Comparison of ENCODE assay signal across 10 mouse cellular contexts in genomic region chr9:64240681-64241080, GRCm38 (mm10). TPM values are rescaled to one million over a fixed set of nuclear protein-coding genes. Genes with fewer than 3 reads are reported as not detected.
DNase-seq lines count a peak whose midpoint lies in the region; ATAC-seq lines count a peak whose summit lies in the region.
"Had no signal": no experiment of that assay in that cellular context is flagged by ENCODE, and none has a peak within 500 bp of the region (broad histone marks: within the 10 kb centered on the region; RNA-seq: fewer than 3 reads in every experiment).

No protein-coding gene starts in this region.

- intact Hi-C loops in left cerebral cortex, postnatal 25 days (cut with DNase I): no loop called here

- no peak for ATAC-seq in hindbrain, embryonic 11.5 days (ENCODE audit: low FRiP score)
- no peak for ATAC-seq in hindbrain, embryonic 13.5 days (ENCODE audit: low FRiP score)
- no peak for ATAC-seq in heart, embryonic 15.5 days (replicated peaks; ENCODE audit: insufficient number of reproducible peaks, insufficient read depth, low FRiP score, low read depth)

- H3K4me2 ChIP-seq in hindbrain, embryonic 11.5 days (replicated peaks; ENCODE audit: low read depth, low read length): no peak overlapping the region
- no peak overlapping the region for H3K4me2 ChIP-seq in hindbrain, embryonic 13.5 days
- peak overlapping the region; percentile 40; the same call in 1 of the 2 replicates for H3K4me2 ChIP-seq in heart, embryonic 15.5 days
- H3K4me2 ChIP-seq: neural tube, embryonic 13.5 days had no signal

- H3K27me3 ChIP-seq in hindbrain, embryonic 11.5 days (ENCODE audit: control insufficient read depth, insufficient read depth, low read length): no peaks in the 10 kb centered on the region
- H3K27me3 ChIP-seq in hindbrain, embryonic 13.5 days: no peaks in the 10 kb centered on the region
- no peaks in the 10 kb centered on the region for H3K27me3 ChIP-seq in heart, embryonic 15.5 days
- H3K27me3 ChIP-seq: neural tube, embryonic 13.5 days had no signal

- no peaks in the 10 kb centered on the region for H3K4me1 ChIP-seq in hindbrain, embryonic 11.5 days (replicated peaks; ENCODE audit: control insufficient read depth, insufficient read depth, low read length)
- H3K4me1 ChIP-seq in hindbrain, embryonic 13.5 days (replicated peaks): peaks cover 10% of the 10 kb centered on the region
- H3K4me1 ChIP-seq in heart, embryonic 15.5 days (replicated peaks): peaks cover 8% of the 10 kb centered on the region

- no peak overlapping the region for H3K4me3 ChIP-seq in hindbrain, embryonic 11.5 days (ENCODE audit: low read depth, low read length)
- H3K4me3 ChIP-seq in hindbrain, embryonic 13.5 days: no peak overlapping the region
- H3K4me3 ChIP-seq in heart, embryonic 15.5 days: no peak overlapping the region
- H3K4me3 ChIP-seq: neural tube, embryonic 13.5 days had no signal

- H3K27ac ChIP-seq in hindbrain, embryonic 11.5 days (ENCODE audit: low read depth, low read length): peak overlapping the region; percentile 39; the same call in 1 of the 2 replicates
- H3K27ac ChIP-seq in hindbrain, embryonic 13.5 days: no peak overlapping the region
- H3K27ac ChIP-seq in heart, embryonic 15.5 days: peak overlapping the region; percentile 10; the same call in 1 of the 2 replicates
- H3K27ac ChIP-seq: neural tube, embryonic 13.5 days had no signal

- 53% methylated on average over 8 of the region's 8 CpGs for WGBS in hindbrain, embryonic 11.5 days
- WGBS in hindbrain, embryonic 13.5 days: 48% methylated on average over 8 of the region's 8 CpGs
- WGBS in heart, embryonic 15.5 days: 21% methylated on average over 8 of the region's 8 CpGs

- no peaks in the 10 kb centered on the region for H3K9me3 ChIP-seq in hindbrain, embryonic 11.5 days (ENCODE audit: control insufficient read depth, low read length)
- H3K9me3 ChIP-seq in hindbrain, embryonic 13.5 days: no peaks in the 10 kb centered on the region
- H3K9me3 ChIP-seq in heart, embryonic 15.5 days (replicated peaks): no peaks in the 10 kb centered on the region
- H3K9me3 ChIP-seq: neural tube, embryonic 13.5 days had no signal

- no peaks in the 10 kb centered on the region for H3K36me3 ChIP-seq in hindbrain, embryonic 11.5 days (ENCODE audit: control insufficient read depth, insufficient read depth, low read length)
- no peaks in the 10 kb centered on the region for H3K36me3 ChIP-seq in hindbrain, embryonic 13.5 days
- H3K36me3 ChIP-seq in heart, embryonic 15.5 days: no peaks in the 10 kb centered on the region
- H3K36me3 ChIP-seq: neural tube, embryonic 13.5 days had no signal

- H3K9ac ChIP-seq in hindbrain, embryonic 11.5 days (ENCODE audit: low read depth, low read length): no peak overlapping the region
- no peak overlapping the region for H3K9ac ChIP-seq in hindbrain, embryonic 13.5 days
- H3K9ac ChIP-seq in heart, embryonic 15.5 days: 0 out of 2 replicates have a peak overlapping the region, but pooled peaks have one; percentile 0
- H3K9ac ChIP-seq: neural tube, embryonic 13.5 days had no signal

- peak; percentile 52 for DNase-seq in hindbrain, embryonic 11.5 days (ENCODE audit: low spot score)
- DNase-seq in embryo, embryonic 10.5 days (ENCODE audit: low spot score): peak; percentile 78
- peak; percentile 30 for DNase-seq in lung, postnatal 14 days
- DNase-seq in left cerebral cortex, postnatal 25 days (ENCODE audit: low spot score in 2 of 2): no peak
- no peak for DNase-seq in thymus, postnatal 36 days
- DNase-seq in cerebellum, postnatal 25 days: no peak
- DNase-seq: thymus, adult 18-20 months had no signal

RNA-seq across cellular contexts. Expression of gene Uchl4, which starts 5.7 kb away (rescaled TPM):
- polyA plus RNA-seq in hindbrain, embryonic 11.5 days (2014; fragmentation: Nextera tagmentation; extraction: Ambion mirVana): 4.0 and 5.2 TPM in 2 replicates
- 2.9 and 3.1 TPM in 2 replicates for polyA plus RNA-seq in hindbrain, embryonic 13.5 days (2015; fragmentation: Nextera tagmentation; extraction: Ambion mirVana)
- polyA plus RNA-seq in heart, embryonic 15.5 days (2015; fragmentation: Nextera tagmentation; extraction: Ambion mirVana): 1.3 and 2.0 TPM in 2 replicates
- total RNA-seq in left cerebral cortex, postnatal 25 days (2021): 1 to 10 TPM; 2.1 to 4.6 TPM

RNA-seq across cellular contexts. Expression of gene Map2k1, which starts 12.8 kb away (rescaled TPM):
- 71.8 and 79.1 TPM in 2 replicates for polyA plus RNA-seq in hindbrain, embryonic 11.5 days (2014; fragmentation: Nextera tagmentation; extraction: Ambion mirVana)
- 51.2 and 52.0 TPM in 2 replicates for polyA plus RNA-seq in hindbrain, embryonic 13.5 days (2015; fragmentation: Nextera tagmentation; extraction: Ambion mirVana)
- polyA plus RNA-seq in heart, embryonic 15.5 days (2015; fragmentation: Nextera tagmentation; extraction: Ambion mirVana): 78.3 and 80.8 TPM in 2 replicates
- total RNA-seq in left cerebral cortex, postnatal 25 days (2021): 100 to 1,000 TPM; 286 to 290 TPM

RNA-seq across cellular contexts. Expression of gene Tipin, which starts 40.7 kb away (rescaled TPM):
- polyA plus RNA-seq in hindbrain, embryonic 11.5 days (2014; fragmentation: Nextera tagmentation; extraction: Ambion mirVana): 226 and 233 TPM in 2 replicates
- 88.3 and 90.3 TPM in 2 replicates for polyA plus RNA-seq in hindbrain, embryonic 13.5 days (2015; fragmentation: Nextera tagmentation; extraction: Ambion mirVana)
- 98.0 and 113 TPM in 2 replicates for polyA plus RNA-seq in heart, embryonic 15.5 days (2015; fragmentation: Nextera tagmentation; extraction: Ambion mirVana)
- 10 to 100 TPM; 14.9 to 16.7 TPM for total RNA-seq in left cerebral cortex, postnatal 25 days (2021)

Comparison
In these comparisons a context has a peak if more than half of its experiments do, and no peak if none do; other contexts are left out.
1. DNase-seq: peak in hindbrain, embryonic 11.5 days (single experiment), embryo, embryonic 10.5 days (single experiment) and lung, postnatal 14 days (single experiment); none in left cerebral cortex, postnatal 25 days (0 of 2), thymus, postnatal 36 days (0 of 2) and cerebellum, postnatal 25 days (0 of 2).